Mouse (Mus musculus) thymus, adult 2 months (tissue): ENCODE results near the gene Psmd2. TPM values are rescaled to one million over a fixed set of nuclear protein-coding genes. Genes with fewer than 3 reads are reported as not detected.
"Not testable (repeated sequence)": the region's sequence is repeated elsewhere in the genome, so short reads cannot be mapped to it uniquely, and the experiment has no call there.

Experiments
- DNase-seq: peaks from one replicate; pipeline ENCODE4 v3.0.0; 2021
- H3K27ac ChIP-seq: fragments of 200-500 bp; 2 replicates; pipeline ENCODE4 v1.5.1; 2012; ENCODE audit warnings: low read length, control low read depth; ENCODE audit not compliant: control insufficient read depth, insufficient read depth
- H3K27me3 ChIP-seq: fragments of 200-500 bp; 2 replicates; pipeline ENCODE4 v1.6.1; 2012; ENCODE audit warnings: mild to moderate bottlenecking, low read length, moderate library complexity, mixed read lengths; ENCODE audit not compliant: control insufficient read depth, insufficient read depth
- H3K36me3 ChIP-seq: fragments of 200-500 bp; 2 replicates; pipeline ENCODE4 v1.6.1; 2012; ENCODE audit warnings: mild to moderate bottlenecking, low read length, moderate library complexity; ENCODE audit not compliant: control insufficient read depth, insufficient read depth
- H3K4me1 ChIP-seq: fragments of 200-500 bp; replicated peaks from 2 replicates; pipeline ENCODE4 v1.6.1; 2012; ENCODE audit warnings: low read length; ENCODE audit not compliant: control insufficient read depth, insufficient read depth
- H3K4me3 ChIP-seq: fragments of 200-500 bp; 2 replicates; pipeline ENCODE4 v1.5.1; 2012; ENCODE audit warnings: mild to moderate bottlenecking, low read length, control low read depth, moderate library complexity; ENCODE audit not compliant: control insufficient read depth, insufficient read depth
- CTCF ChIP-seq: fragments of 200-500 bp; IDR thresholded peaks from 2 replicates; pipeline ENCODE4 v1.5.1; 2012; ENCODE audit warnings: mild to moderate bottlenecking, control low read depth, low read length, moderate library complexity, borderline replicate concordance; ENCODE audit not compliant: control insufficient read depth, poor library complexity, insufficient read depth; ENCODE audit errors: extremely low read depth
- POLR2A ChIP-seq: fragments of 200-500 bp; IDR thresholded peaks from 2 replicates; pipeline ENCODE4 v1.6.1; 2012; ENCODE audit warnings: mild to moderate bottlenecking, low read length, control low read depth, moderate library complexity; ENCODE audit not compliant: control insufficient read depth, poor library complexity, insufficient read depth; ENCODE audit errors: extremely low read depth
- WGBS: fragments of 180-500 bp; shearing (Covaris S2); methylation state at CpG from one replicate; pipeline ENCODE4 v1.1.7; 2018; 5-methylcytosine and 5-hydroxymethylcytosine counted together
- polyA plus RNA-seq: library from polyadenylated mRNA; depleted of rRNA; stranded (reverse); fragments of >200 nt; gene quantifications from 2 replicates; pipeline ENCODE4 v1.2.3, GENCODE M21; 2012

Gene Psmd2
- polyA plus RNA-seq, 1 experiment, result 101 TPM

DNA sequence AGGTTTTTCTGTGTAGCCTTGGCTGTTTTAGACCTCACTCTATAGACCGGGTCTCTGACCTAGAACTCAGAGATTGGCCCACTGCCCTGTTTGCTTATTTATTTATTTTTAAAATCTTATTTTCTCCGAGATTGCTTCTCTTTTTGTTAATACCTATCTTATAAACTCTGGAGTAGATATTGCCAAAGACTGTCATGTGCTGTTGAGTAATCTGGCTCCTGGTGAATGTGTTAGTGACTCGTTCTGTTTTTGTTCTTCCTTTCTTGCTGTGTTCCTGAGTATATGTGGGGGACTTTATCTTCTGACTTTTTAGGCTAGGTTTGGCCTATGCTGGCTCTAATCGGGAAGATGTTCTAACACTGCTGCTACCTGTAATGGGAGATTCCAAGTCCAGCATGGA is 6.2 kb downstream of the Psmd2 start:
- no peak overlapping the region for H3K4me3 ChIP-seq
- H3K27ac ChIP-seq, result no peak overlapping the region
- no peaks in the 10 kb centered on the region for H3K27me3 ChIP-seq
- WGBS, result 97% methylated on average over 4 of the region's 4 CpGs
- TF ChIP-seq CTCF, result no peak
- no peak for TF ChIP-seq POLR2A
- H3K36me3 ChIP-seq, result peaks cover 72% of the 10 kb centered on the region
- no peak for DNase-seq
- no peaks in the 10 kb centered on the region for H3K4me1 ChIP-seq

- not testable (repeated sequence) for DNase-seq, H3K36me3 ChIP-seq, H3K27ac ChIP-seq, H3K27me3 ChIP-seq, H3K4me3 ChIP-seq, H3K4me1 ChIP-seq
- WGBS, result 95% methylated on average over 5 of the region's 6 CpGs
Measured at GRCm38 (mm10) chr16:20668013-20668412, 16.6 kb downstream of the Psmd2 start, which contains the start of gene Eif4g1. Gene Eif4g1 (plus strand): TSS chr16:20668313.

- TF ChIP-seq POLR2A (no peak), CTCF (no peak)
- 96% methylated on average over 3 of the region's 3 CpGs for WGBS
- peaks cover 16% of the 10 kb centered on the region for H3K4me1 ChIP-seq
- no peak for DNase-seq
- H3K4me3 ChIP-seq, result no peak overlapping the region
- H3K36me3 ChIP-seq, result no peaks in the 10 kb centered on the region; the same call in 1 of the 2 replicates
- H3K27ac ChIP-seq, result no peak overlapping the region
- H3K27me3 ChIP-seq, result no peaks in the 10 kb centered on the region
Measured at GRCm38 (mm10) chr16:20670291-20670690, 18.8 kb downstream of the Psmd2 start.

DNA sequence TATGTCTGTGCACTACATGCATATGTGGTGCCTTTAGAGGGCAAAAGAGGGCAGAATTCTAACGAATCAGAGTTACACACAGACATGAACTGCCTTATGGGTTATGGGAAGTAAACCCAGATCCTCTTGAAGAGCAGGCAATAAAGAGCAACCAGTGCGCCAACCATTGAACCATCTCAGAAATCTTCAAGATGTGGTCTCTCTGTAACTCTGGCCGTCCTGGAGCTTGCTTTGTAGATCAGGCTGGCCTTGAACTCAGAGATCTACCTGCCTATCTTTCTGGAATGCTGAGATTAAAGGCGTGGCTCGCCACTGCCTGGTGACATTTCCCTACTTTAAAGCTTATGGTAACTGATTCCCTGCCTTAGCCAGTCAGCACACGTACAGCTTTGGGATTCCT is 20.4 kb downstream of the Psmd2 start:
- H3K27me3 ChIP-seq, result no peaks in the 10 kb centered on the region
- DNase-seq, result no peak
- 22% methylated on average over 6 of the region's 6 CpGs for WGBS
- peaks cover 16% of the 10 kb centered on the region for H3K4me1 ChIP-seq
- no peak overlapping the region for H3K27ac ChIP-seq
- no peak overlapping the region for H3K4me3 ChIP-seq
- peaks cover 11% of the 10 kb centered on the region; the same call in 1 of the 2 replicates for H3K36me3 ChIP-seq
- TF ChIP-seq CTCF (no peak), POLR2A (no peak)

- Histone ChIP-seq H3K36me3 (peaks cover 17% of the 10 kb centered on the region), H3K4me3 (peak overlapping the region; percentile 97), H3K27me3 (no peaks in the 10 kb centered on the region), H3K4me1 (peaks cover 16% of the 10 kb centered on the region), H3K27ac (no peak overlapping the region)
- under 1% methylated on average over 38 of the region's 38 CpGs for WGBS
- TF ChIP-seq CTCF (0 out of 2 replicates have a peak, but pooled peaks have one; percentile 29), POLR2A (peak; percentile 66; the same call in 1 of the 2 replicates)
- peak; percentile 96 for DNase-seq
Measured at GRCm38 (mm10) chr16:20672500-20672902, 21.0 kb downstream of the Psmd2 start.

GRCm38 (mm10) chr16:20672965-20673705 is 21.7 kb downstream of the Psmd2 start:
- Histone ChIP-seq H3K27ac (no peak overlapping the region; the same call in 1 of the 2 replicates), H3K4me1 (peaks cover 16% of the 10 kb centered on the region), H3K4me3 (peak overlapping the region; percentile 97), H3K27me3 (no peaks in the 10 kb centered on the region), H3K36me3 (peaks cover 23% of the 10 kb centered on the region)
- WGBS, result under 1% methylated on average over 65 of the region's 78 CpGs
- peak; percentile 56 for DNase-seq
- no peak for TF ChIP-seq CTCF
- TF ChIP-seq POLR2A, result no peak
